Mouse (Mus musculus): ENCODE results near the gene Nrk.

The Nrk gene

GRCm38 (mm10) chrX:139053149-139053548, 138.9 kb downstream of the Nrk start:
- TF ChIP-seq GATA4 (IDR thresholded peaks at IDR 0.05; ENCODE audit: insufficient replicate concordance, low read length), result no peak

Data from liver, adult (tissue).